19 mouse cellular contexts compared by ENCODE assay signal in genomic region chr12:76863651-76864050, GRCm38 (mm10). TPM values are rescaled to one million over a fixed set of nuclear protein-coding genes. Genes with fewer than 3 reads are reported as not detected.
A peak's percentile ranks its signal among the peaks of the same experiment; 100 is the strongest.
DNase-seq lines count a peak whose midpoint lies in the region; ATAC-seq lines count a peak whose summit lies in the region.
"Had no signal": no experiment of that assay in that cellular context is flagged by ENCODE, and none has a peak within 500 bp of the region (broad histone marks: within the 10 kb centered on the region; RNA-seq: fewer than 3 reads in every experiment).

No protein-coding gene starts in this region.

- no peaks in the 10 kb centered on the region for H3K9me3 ChIP-seq in liver, embryonic 12.5 days (replicated peaks)
- H3K9me3 ChIP-seq: embryonic facial prominence, embryonic 15.5 days; forebrain, embryonic 13.5 days; heart, embryonic 10.5 days; midbrain, embryonic 15.5 days had no signal

- peaks cover 10% of the 10 kb centered on the region for H3K4me1 ChIP-seq in liver, embryonic 12.5 days
- H3K4me1 ChIP-seq: forebrain, embryonic 13.5 days; midbrain, embryonic 15.5 days had no signal

- no peak overlapping the region for H3K9ac ChIP-seq in liver, embryonic 12.5 days
- H3K9ac ChIP-seq: embryonic facial prominence, embryonic 15.5 days; forebrain, embryonic 13.5 days; lung, embryonic 14.5 days; midbrain, embryonic 15.5 days had no signal

- DNase-seq in adrenal gland, adult 18-20 months (ENCODE audit: low spot score in 2 of 2): peak; percentile 37 to 38
- DNase-seq in adrenal gland, postnatal 10 days: no peak
- peak; percentile 60 for DNase-seq in right cerebral cortex, adult 18-20 months
- DNase-seq in right cerebral cortex, postnatal 10 days (ENCODE audit: low spot score in 2 of 2): no peak
- DNase-seq in adrenal gland, postnatal 25 days: peak; percentile 57
- peak; percentile 45 for DNase-seq in telencephalon, adult 2 months (ENCODE audit: low read depth, low spot score)
- no peak for DNase-seq in kidney, adult 9 months
- DNase-seq: B cell, adult 2 months; gastrocnemius, postnatal 10 days; kidney, adult 8-10 months; lung, embryonic 14.5 days; thymus, postnatal 36 days had no signal

- H3K27ac ChIP-seq in liver, embryonic 12.5 days: no peak overlapping the region
- H3K27ac ChIP-seq: embryonic facial prominence, embryonic 15.5 days; forebrain, embryonic 13.5 days; heart, embryonic 10.5 days; midbrain, embryonic 15.5 days had no signal

- peaks cover 15% of the 10 kb centered on the region for H3K36me3 ChIP-seq in liver, embryonic 12.5 days
- H3K36me3 ChIP-seq: midbrain, embryonic 15.5 days had no signal

- ATAC-seq in liver, embryonic 12.5 days: no peak
- ATAC-seq: forebrain, embryonic 13.5 days; midbrain, embryonic 15.5 days had no signal

- H3K27me3 ChIP-seq in liver, embryonic 12.5 days (replicated peaks): no peaks in the 10 kb centered on the region
- H3K27me3 ChIP-seq: embryonic facial prominence, embryonic 15.5 days; forebrain, embryonic 13.5 days; midbrain, embryonic 15.5 days had no signal

- WGBS in liver, embryonic 12.5 days (ENCODE audit: insufficient replicate concordance): 83% methylated on average over 11 of the region's 11 CpGs

- H3K4me3 ChIP-seq in liver, embryonic 12.5 days: no peak overlapping the region
- H3K4me3 ChIP-seq: embryonic facial prominence, embryonic 15.5 days; forebrain, embryonic 13.5 days; heart, embryonic 10.5 days; midbrain, embryonic 15.5 days had no signal

- no peak overlapping the region for H3K4me2 ChIP-seq in liver, embryonic 12.5 days
- H3K4me2 ChIP-seq: embryonic facial prominence, embryonic 15.5 days; forebrain, embryonic 13.5 days; lung, embryonic 14.5 days; midbrain, embryonic 15.5 days had no signal

RNA-seq across cellular contexts. Expression of gene Rab15, which starts 40.9 kb away (rescaled TPM):
- 1 to 10 TPM; 2.3 to 2.5 TPM for total RNA-seq in adrenal gland, adult 18-20 months (2021)
- 1 to 10 TPM; 3.6 to 7.7 TPM for total RNA-seq in adrenal gland, postnatal 10 days (2021)
- total RNA-seq in adrenal gland, postnatal 25 days (2021): 1.6 and 3.3 TPM in 2 replicates
- polyA plus RNA-seq in liver, embryonic 12.5 days (2016; fragmentation: Nextera tagmentation; extraction: Ambion mirVana): 0.31 and 0.85 TPM in 2 replicates
- total RNA-seq: liver, adult 2 months; megakaryocyte, adult 5-6 weeks had no signal
- polyA plus RNA-seq: liver, adult 2 months had no signal

Comparison
In these comparisons a context has a peak if more than half of its experiments do, and no peak if none do; other contexts are left out.
1. DNase-seq: peak in adrenal gland, adult 18-20 months (2 of 2), right cerebral cortex, adult 18-20 months (single experiment), adrenal gland, postnatal 25 days (single experiment) and telencephalon, adult 2 months (single experiment); none in adrenal gland, postnatal 10 days (single experiment), right cerebral cortex, postnatal 10 days (0 of 2) and kidney, adult 9 months (single experiment).